Mouse (Mus musculus): Measurements from ENCODE around the gene Ahnak2.

DNA sequence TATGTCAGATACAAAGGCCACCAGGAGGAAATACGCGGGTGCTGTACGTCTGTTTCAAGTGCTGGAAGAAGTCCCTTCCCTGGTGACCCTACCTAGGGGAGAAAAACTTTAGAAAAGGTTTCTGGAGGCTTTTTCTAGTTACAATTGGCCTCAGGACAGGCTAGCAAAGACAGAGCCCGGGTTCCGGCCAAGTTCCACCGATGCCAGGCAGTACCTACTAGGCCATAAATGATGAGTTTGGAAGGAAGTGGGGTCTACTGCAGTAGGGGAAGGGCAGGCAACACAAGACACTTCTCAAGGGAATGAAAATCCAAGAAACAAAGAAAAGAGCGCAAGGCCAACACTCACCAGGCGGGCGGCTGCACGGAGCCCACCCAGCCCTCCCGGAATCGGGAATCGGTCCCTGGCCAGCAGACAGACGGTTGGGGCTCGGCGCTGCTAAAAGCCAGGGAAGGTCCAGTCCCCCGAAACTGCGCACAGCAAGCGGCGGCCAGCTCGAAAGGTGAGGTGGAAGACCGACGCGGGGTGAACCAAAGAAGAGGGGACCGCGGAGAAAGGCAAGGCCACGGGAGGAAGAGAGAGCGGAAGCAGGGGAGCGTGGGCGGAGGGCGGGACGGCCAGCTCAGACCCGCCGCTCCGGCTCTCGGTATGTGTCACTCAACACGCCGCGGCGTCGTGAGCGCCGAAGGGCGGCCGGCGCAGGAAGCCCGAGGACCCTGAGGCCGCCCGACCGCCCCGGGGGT is 26.2 kb upstream of the Ahnak2 start:
- peak; percentile 52 for TF ChIP-seq POLR2A (IDR thresholded peaks at IDR 0.05; ENCODE audit: insufficient read length, low read depth)
- no peak for TF ChIP-seq E2F4 (IDR thresholded peaks at IDR 0.05; ENCODE audit: insufficient read depth)
- no peak for TF ChIP-seq MAX (IDR thresholded peaks at IDR 0.05; ENCODE audit: low read depth)
- TF ChIP-seq USF1 (IDR thresholded peaks at IDR 0.05; ENCODE audit: low read depth), result no peak
- no peak for TF ChIP-seq TCF3 (IDR thresholded peaks at IDR 0.05; ENCODE audit: insufficient read length, low read depth)
- TF ChIP-seq POLR2AphosphoS2 (IDR thresholded peaks at IDR 0.05; ENCODE audit: insufficient read length, low read depth), result no peak
- TF ChIP-seq TCF12 (IDR thresholded peaks at IDR 0.05; ENCODE audit: insufficient read depth, poor library complexity, severe bottlenecking), result no peak
- no peak for TF ChIP-seq MYOG (IDR thresholded peaks at IDR 0.05; ENCODE audit: control insufficient read depth in 1 of 3, insufficient read depth in 1 of 3, insufficient read length in 2 of 3, low read depth in 2 of 3)
